In the genomic region with DNA sequence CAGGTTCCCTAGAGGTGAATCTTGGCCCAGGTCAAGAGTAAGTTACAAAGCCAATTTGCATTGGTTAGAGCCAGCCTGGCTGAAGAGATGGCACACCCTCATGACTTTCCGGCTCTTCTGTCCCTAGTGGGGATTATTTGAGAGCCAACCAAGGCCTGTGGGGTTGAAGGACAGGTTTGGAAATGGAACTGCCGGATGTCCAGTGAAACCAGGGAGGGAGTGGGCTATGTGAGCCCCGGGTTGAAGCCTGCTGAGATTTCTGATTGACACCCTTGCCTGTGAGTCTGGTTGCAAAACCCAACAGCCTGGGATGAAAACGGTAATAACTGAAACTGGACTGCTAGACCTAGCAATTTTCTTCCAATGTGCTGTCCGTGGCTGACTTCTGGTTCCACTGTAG, we compare ENCODE assay signal across 28 mouse cellular contexts.
"Had no signal": no experiment of that assay in that cellular context is flagged by ENCODE, and none has a peak within 500 bp of the region (broad histone marks: within the 10 kb centered on the region; RNA-seq: fewer than 3 reads in every experiment).

No protein-coding gene starts in this region.

- H3K27me3 ChIP-seq: heart, embryonic 12.5 days; heart, embryonic 13.5 days; heart, embryonic 15.5 days; hindbrain, embryonic 12.5 days; hindbrain, embryonic 13.5 days; hindbrain, embryonic 15.5 days; intestine, embryonic 15.5 days; kidney, embryonic 15.5 days had no signal

- H3K4me1 ChIP-seq: heart, embryonic 13.5 days; heart, embryonic 15.5 days; intestine, embryonic 15.5 days; kidney, embryonic 15.5 days had no signal

- DNase-seq: heart, postnatal 10 days; heart, postnatal 14 days; heart, postnatal 4 days; kidney, adult 11 months; kidney, adult 18-20 months; kidney, adult 2 months; kidney, adult 8-10 months; kidney, postnatal 10 days; kidney, postnatal 14 days; kidney, postnatal 25 days; kidney, postnatal 36 days; kidney, postnatal 4 days; layer of hippocampus, adult 9-11 months; layer of hippocampus, postnatal 36 days had no signal

- H3K4me3 ChIP-seq: heart, embryonic 12.5 days; heart, embryonic 13.5 days; heart, embryonic 15.5 days; hindbrain, embryonic 10.5 days; hindbrain, embryonic 12.5 days; hindbrain, embryonic 13.5 days; hindbrain, embryonic 15.5 days; intestine, embryonic 15.5 days; kidney, embryonic 15.5 days; layer of hippocampus, adult 2 months; left cerebral cortex, adult 2 months had no signal

- H3K36me3 ChIP-seq: heart, embryonic 15.5 days; hindbrain, embryonic 10.5 days; hindbrain, embryonic 12.5 days; hindbrain, embryonic 15.5 days; intestine, embryonic 15.5 days; kidney, embryonic 15.5 days had no signal

- H3K9ac ChIP-seq: heart, embryonic 12.5 days; heart, embryonic 13.5 days; heart, embryonic 15.5 days; hindbrain, embryonic 12.5 days; hindbrain, embryonic 13.5 days; hindbrain, embryonic 14.5 days; hindbrain, embryonic 15.5 days; intestine, embryonic 15.5 days; kidney, embryonic 15.5 days had no signal

- H3K9me3 ChIP-seq: heart, embryonic 12.5 days; heart, embryonic 13.5 days; heart, embryonic 15.5 days; hindbrain, embryonic 10.5 days; hindbrain, embryonic 12.5 days; hindbrain, embryonic 13.5 days; hindbrain, embryonic 15.5 days; intestine, embryonic 15.5 days; kidney, embryonic 15.5 days had no signal

- H3K27ac ChIP-seq: heart, embryonic 13.5 days; heart, embryonic 15.5 days; hindbrain, embryonic 10.5 days; hindbrain, embryonic 12.5 days; hindbrain, embryonic 13.5 days; hindbrain, embryonic 14.5 days; hindbrain, embryonic 15.5 days; hindbrain, postnatal 0 days; intestine, embryonic 15.5 days; kidney, embryonic 15.5 days; kidney, postnatal 0 days; layer of hippocampus, adult 2 months; left cerebral cortex, adult 2 months had no signal
